Mouse (Mus musculus) intestine, embryonic 15.5 days (tissue): ENCODE measurements at regions not wholly inside any gene's neighbourhood (a gene's known extent, or its start where the extent isn't known, plus 50 kb on each side); places are given as distances from the start of the nearest gene placed in this dataset.

Source experiments
- ATAC-seq: fragments of 200-750 bp; cut with Nextera tagmentation; 2 replicates; pipeline ENCODE4 v1.8.0; 2017; ENCODE audit warnings: moderate TSS enrichment, moderate library complexity
- H3K27ac ChIP-seq: fragments of 300-500 bp; sonication (generic); 2 replicates; pipeline ENCODE4 v1.5.1; 2015; ENCODE audit warnings: mild to moderate bottlenecking, inconsistent platforms
- H3K27me3 ChIP-seq: fragments of 300-500 bp; sonication (generic); replicated peaks from 2 replicates; pipeline ENCODE4 v1.6.1; 2015; ENCODE audit warnings: inconsistent platforms
- H3K36me3 ChIP-seq: fragments of 300-500 bp; sonication (generic); 2 replicates; pipeline ENCODE4 v1.6.1; 2015; ENCODE audit warnings: inconsistent platforms
- H3K4me1 ChIP-seq: fragments of 300-500 bp; sonication (generic); replicated peaks from 2 replicates; pipeline ENCODE4 v1.6.1; 2015; ENCODE audit warnings: inconsistent platforms
- H3K4me2 ChIP-seq: fragments of 300-500 bp; sonication (generic); replicated peaks from 2 replicates; pipeline ENCODE4 v1.6.1; 2015; ENCODE audit warnings: mild to moderate bottlenecking, inconsistent platforms
- H3K4me3 ChIP-seq: fragments of 300-500 bp; sonication (generic); replicated peaks from 2 replicates; pipeline ENCODE4 v1.5.1; 2015; ENCODE audit warnings: inconsistent platforms
- H3K9ac ChIP-seq: fragments of 300-500 bp; sonication (generic); 2 replicates; pipeline ENCODE4 v1.6.1; 2015; ENCODE audit warnings: inconsistent platforms
- H3K9me3 ChIP-seq: fragments of 300-500 bp; sonication (generic); 2 replicates; pipeline ENCODE4 v1.6.1; 2016; ENCODE audit warnings: inconsistent platforms
- WGBS: fragments of 180-500 bp; shearing (Covaris S2); methylation state at CpG from one replicate; pipeline ENCODE4 v1.1.7; 2015; 5-methylcytosine and 5-hydroxymethylcytosine counted together

DNA sequence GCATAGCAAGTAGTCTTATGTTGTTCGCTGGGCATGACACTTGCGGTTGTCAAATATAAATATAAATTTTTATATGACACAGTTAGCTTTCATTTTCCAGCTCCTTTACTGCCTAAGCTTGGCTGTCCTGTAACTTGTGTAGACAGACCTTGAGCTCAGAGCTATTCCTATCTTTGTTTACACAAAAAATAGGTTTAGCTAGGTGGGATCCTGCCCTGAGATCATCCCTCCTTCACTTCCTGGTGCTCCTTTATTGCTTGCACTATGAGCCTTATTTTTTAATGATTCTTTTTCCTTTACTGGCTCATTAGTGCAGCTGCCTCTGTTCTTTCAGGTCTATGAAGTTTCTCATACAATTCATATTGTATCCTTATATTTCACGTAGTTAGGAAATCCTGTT, 375.6 kb upstream of the Tfap2d start:
- H3K27ac ChIP-seq, result no peak overlapping the region
- 86% methylated on average over 3 of the region's 3 CpGs for WGBS

DNA sequence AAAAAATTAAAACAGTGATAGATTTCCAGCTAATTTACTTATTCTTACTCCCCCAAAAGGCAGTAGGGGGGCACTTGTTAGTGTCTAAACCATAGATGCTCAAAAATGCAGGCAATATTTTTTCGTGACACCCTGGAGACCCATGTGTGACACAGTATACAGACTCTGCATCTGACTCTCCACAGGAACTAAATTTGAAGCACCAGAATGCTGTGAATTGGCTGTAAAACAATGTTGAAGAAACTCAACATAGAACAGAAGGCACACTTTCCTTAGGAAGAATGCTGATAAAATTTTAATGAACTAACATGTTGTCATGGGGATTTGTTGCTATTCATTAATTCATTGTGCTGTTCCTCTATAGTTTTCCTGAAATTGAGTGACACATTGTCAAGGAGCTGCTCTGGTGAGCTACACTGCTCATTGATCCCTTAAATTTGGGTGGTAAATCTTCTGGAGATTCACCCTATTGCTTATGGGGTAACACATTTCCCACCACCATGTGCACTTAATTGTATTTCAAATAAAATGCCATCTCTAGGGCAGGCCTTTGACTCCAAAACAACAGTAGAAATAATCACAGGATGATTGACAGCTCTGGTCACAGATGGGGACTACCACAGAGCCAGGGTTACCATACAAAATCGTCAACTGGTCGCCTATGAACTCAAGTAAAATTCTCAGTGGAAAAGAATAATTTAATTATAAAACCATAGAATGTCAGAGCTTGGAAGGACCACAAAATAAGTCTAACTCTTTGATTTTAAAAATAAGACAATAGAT, 344.3 kb upstream of the Tfap2d start:
- 77% methylated on average over 3 of the region's 3 CpGs for WGBS

More for the DNA sequence above, 375.6 kb upstream of the Tfap2d start:
- ATAC-seq, result peak; percentile 69
- Histone ChIP-seq H3K4me1 (no peaks in the 10 kb centered on the region), H3K9ac (no peak overlapping the region), H3K4me2 (no peak overlapping the region), H3K27me3 (no peaks in the 10 kb centered on the region), H3K9me3 (no peaks in the 10 kb centered on the region), H3K36me3 (no peaks in the 10 kb centered on the region), H3K4me3 (no peak overlapping the region)

DNA sequence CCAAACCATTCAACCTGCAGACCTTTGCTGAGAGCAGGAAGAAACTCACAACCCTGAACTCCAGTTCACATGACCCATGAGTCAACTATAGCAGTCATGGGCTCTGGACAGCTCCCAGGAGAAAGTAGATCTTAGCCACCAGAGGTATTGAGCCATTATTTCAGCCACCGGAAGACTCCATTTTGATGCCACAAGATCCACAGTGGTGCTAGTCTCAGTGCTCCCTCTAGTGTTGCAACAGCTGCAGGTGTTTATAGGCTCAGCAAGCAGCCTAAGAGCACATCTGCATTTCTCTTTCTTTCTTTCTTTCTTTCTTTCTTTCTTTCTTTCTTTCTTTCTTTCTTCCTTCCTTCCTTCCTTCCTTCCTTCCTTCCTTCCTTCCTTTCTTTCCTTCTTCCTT, 309.2 kb upstream of the Tfap2d start:
- H3K27ac ChIP-seq, result no peak overlapping the region
- H3K9me3 ChIP-seq, result no peaks in the 10 kb centered on the region
- ATAC-seq, result no peak
- H3K4me3 ChIP-seq, result no peak overlapping the region
- H3K27me3 ChIP-seq, result no peaks in the 10 kb centered on the region
- 59% methylated on average over 1 of the region's 1 CpGs for WGBS
- H3K4me1 ChIP-seq, result no peaks in the 10 kb centered on the region
- no peak overlapping the region for H3K4me2 ChIP-seq
- H3K36me3 ChIP-seq, result no peaks in the 10 kb centered on the region
- H3K9ac ChIP-seq, result no peak overlapping the region

More for the DNA sequence above, 344.3 kb upstream of the Tfap2d start:
- no peak overlapping the region for H3K4me3 ChIP-seq
- no peaks in the 10 kb centered on the region for H3K36me3 ChIP-seq
- no peak overlapping the region for H3K27ac ChIP-seq
- no peak for ATAC-seq
- H3K9me3 ChIP-seq, result no peaks in the 10 kb centered on the region
- no peak overlapping the region for H3K9ac ChIP-seq
- H3K4me2 ChIP-seq, result no peak overlapping the region
- H3K4me1 ChIP-seq, result no peaks in the 10 kb centered on the region
- no peaks in the 10 kb centered on the region for H3K27me3 ChIP-seq
